Mouse (Mus musculus) retina, postnatal 1 day (tissue): ENCODE data around the gene Agrp.
"Not testable (repeated sequence)": the region's sequence is repeated elsewhere in the genome, so short reads cannot be mapped to it uniquely, and the experiment has no call there.

Experiments
- DNase-seq: peaks from one replicate; pipeline ENCODE4 v3.0.0-alpha.2; 2012

Agrp gene

DNA sequence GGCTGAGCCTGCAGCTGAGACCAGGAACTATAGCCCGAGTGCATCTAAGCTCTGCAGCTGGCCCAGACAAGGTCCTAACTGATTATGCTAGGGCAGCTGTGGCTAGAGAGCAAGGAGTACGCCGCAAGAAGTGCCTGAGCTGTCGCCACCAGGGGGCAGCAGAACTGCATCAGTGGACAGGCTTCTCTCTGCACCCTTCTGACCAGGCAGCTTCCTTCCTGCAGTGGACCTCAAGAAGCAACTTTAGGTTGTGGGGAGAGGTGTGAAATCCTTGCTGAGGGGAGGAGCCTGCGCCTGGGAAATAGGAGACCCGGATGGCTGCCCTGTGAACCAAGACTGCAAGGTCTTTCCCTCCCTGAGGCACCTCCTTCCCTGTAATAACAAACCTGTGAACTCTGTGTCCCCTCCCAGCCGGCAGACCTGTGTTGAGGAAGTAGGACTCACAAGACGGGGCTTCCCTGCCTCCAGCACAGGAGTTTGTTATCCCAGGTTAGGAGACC lies 14.7 kb downstream of the Agrp start:
- peak; percentile 96 for DNase-seq

GRCm38 (mm10) chr8:105621841-105622240 lies 15.4 kb downstream of the Agrp start:
- no peak for DNase-seq

GRCm38 (mm10) chr8:105620946-105621720 lies 16.1 kb downstream of the Agrp start:
- DNase-seq, result no peak

DNA sequence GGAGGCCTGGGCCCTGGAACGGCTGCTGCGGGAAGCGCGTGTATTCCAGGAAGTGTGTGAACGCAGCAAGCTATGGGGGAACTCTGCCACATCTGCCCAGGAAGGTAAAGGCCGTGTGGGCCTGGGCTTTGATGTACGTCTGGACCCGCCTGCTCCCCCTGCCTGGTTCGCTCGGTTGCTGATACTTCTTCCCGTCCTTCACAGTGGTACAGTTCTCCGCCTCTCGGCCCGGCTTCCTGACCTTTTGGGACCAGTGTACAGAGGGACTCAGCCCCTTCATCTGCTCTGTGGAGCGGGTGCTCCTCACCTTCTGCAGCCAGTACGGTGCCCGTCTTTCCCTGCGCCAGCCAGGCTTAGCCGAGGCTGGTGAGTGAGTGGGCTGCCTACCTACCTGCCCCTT lies 17.0 kb downstream of the Agrp start:
- no peak for DNase-seq

DNA sequence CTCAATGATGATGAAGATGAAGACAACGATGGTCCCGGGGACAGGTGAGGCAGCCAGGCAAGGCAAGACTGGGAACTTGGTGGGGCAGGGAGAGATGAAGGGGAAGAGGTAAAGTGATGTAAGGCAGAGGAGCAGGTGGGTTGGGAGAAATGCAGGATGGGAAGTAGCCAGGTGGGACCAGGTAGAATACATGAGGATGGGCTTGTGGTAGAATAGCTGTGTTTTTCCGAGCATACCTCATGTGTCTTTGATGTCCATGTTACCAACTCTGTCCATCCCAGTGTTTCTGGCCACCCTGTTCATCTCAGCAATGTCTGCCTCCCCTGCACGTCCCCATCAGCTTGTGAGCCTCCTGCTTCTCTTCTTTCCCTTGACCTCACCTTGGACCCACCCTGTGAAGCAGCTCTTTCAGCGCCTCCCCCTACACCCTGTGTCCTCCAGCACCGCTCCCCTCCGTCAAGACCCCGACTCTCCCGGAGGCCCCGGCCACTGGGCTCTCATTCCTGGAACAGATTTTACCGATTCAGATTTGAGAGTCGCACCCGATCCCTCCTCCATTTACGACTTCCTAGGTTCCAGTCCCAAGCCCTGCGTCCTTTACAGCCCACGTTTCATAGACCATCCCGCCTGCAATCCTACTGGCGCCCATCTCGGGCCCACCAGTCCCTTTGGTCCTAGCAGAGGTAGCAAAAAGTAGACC lies 18.2 kb downstream of the Agrp start:
- DNase-seq, result no peak

DNA sequence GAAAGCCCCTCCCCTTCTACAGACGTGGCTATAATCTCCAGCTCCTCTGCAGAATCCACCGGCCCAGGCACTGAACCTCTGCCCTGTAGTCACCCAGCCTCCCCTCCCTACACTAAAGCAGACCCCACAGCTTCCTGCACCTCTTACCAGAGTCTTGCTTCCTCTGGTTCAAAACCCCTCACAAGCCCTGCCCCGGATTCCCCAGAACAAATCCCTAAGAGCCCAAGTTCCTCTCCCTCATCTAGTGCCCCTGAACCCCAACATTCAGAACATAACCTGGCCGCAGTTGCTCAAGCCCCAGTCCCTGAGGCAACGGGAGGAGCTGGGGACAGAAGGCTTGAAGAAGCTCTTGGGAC lies 18.9 kb downstream of the Agrp start:
- DNase-seq, result no peak

DNA sequence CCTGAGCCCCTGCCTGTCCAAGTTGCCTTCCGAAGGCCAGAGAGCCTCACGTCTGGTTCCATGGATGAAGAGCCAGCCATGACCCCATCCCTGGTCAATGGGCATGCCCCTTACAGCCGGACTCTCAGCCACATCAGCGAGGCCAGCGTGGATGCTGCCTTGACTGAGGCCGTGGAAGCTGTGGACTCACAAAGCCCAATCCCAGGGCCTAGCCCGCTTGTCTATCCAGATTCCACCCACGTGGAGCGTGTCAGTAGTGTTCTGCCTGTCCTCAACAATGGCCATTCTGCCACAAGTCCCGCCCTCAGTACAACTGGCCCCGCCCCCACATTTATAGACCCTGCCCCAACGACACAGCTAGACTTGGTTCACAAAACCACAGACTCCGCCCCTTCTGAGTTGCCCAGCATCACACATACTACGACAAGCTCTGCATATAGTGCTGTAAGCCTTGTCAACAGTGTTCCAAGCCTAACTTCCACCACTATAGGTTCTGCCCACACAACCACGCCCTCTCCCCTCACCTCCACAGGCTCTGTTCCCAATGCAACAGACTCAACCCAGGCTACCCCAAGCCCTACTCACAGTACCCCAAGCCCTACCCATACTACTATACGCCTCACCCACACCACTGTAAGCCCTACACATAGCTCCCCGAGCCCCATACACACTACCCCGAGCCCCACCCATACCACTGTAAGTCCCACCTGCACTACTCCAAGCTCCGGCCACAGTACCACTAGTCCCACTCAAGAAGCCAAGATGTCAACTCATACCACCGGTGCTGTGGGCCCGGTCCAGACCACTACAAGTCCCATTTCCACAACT lies 19.5 kb downstream of the Agrp start:
- no peak for DNase-seq

GRCm38 (mm10) chr8:105615942-105616341 lies 21.3 kb downstream of the Agrp start:
- DNase-seq, result no peak

- DNase-seq, result peak; percentile 64
Observed at GRCm38 (mm10) chr8:105613830-105614511, 23.2 kb downstream of the Agrp start.

GRCm38 (mm10) chr8:105613037-105613436 lies 24.2 kb downstream of the Agrp start:
- DNase-seq, result no peak

- DNase-seq, result no peak
Observed at GRCm38 (mm10) chr8:105611836-105612235, 25.4 kb downstream of the Agrp start.

- no peak for DNase-seq
Observed at GRCm38 (mm10) chr8:105609771-105610170, 27.4 kb downstream of the Agrp start.

DNA sequence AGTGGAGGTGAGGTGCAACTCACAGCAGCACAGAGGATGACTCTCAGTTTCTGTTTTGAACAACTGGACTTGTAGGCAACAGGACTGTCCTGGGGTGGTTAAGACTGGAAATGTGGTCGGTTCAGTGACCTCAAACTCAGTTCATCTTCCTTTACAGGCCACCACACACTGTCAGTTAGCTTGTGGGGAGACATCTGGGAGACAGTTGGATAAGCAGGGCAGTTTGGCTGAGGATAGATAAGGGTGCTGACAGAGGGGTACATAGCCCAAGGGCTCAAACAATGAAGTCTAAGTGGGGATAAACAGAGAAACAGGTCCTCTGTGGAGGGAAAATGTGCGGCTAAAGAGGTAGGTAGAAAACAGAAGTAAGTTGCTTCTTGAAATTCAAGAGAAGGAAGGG lies 27.8 kb downstream of the Agrp start:
- DNase-seq, result no peak

GRCm38 (mm10) chr8:105607684-105608083 lies 29.5 kb downstream of the Agrp start:
- peak; percentile 67 for DNase-seq

- no peak for DNase-seq
Observed at GRCm38 (mm10) chr8:105607062-105607461, 30.1 kb downstream of the Agrp start.

DNA sequence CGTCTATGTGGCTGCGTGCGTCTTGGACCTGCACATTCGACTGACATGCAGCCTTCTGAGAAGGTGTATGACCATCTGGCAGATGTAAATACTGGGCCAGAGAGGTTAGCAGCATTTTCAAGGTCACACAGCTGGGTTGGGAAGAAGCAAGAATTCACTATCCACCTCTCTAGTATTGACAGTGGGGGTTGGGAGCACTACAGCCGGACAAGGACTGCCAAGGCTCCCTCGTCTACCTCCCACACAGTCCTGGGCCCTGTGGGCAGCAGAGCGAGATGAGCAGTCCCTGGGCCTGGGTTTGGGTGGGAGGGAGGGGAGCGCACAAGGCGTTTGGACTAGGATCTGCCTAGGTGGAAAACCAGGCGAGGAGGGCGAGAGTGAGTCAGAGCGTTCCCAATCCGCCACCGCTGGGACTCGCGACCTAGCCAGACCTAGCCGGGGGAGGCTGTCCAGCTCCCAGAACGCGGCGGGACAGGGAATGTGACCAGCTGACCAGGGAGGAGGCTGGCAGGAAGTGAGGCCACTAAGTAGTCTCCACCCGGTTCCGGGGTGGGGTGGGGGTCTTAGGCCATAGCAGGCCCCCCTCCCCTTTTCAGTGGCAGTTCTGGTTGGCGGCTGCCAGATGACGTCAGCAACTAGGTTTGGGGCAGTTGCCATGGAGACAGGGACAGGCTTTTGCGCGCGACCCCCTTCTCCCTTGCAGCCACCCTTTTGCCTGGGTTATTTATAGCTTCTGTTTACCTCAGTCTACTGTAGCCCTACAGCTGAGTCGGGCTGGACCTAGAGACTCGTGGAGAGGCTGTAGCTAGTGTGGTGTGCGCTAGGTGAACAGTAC lies 30.8 kb downstream of the Agrp start:
- peak; percentile 90 for DNase-seq

DNA sequence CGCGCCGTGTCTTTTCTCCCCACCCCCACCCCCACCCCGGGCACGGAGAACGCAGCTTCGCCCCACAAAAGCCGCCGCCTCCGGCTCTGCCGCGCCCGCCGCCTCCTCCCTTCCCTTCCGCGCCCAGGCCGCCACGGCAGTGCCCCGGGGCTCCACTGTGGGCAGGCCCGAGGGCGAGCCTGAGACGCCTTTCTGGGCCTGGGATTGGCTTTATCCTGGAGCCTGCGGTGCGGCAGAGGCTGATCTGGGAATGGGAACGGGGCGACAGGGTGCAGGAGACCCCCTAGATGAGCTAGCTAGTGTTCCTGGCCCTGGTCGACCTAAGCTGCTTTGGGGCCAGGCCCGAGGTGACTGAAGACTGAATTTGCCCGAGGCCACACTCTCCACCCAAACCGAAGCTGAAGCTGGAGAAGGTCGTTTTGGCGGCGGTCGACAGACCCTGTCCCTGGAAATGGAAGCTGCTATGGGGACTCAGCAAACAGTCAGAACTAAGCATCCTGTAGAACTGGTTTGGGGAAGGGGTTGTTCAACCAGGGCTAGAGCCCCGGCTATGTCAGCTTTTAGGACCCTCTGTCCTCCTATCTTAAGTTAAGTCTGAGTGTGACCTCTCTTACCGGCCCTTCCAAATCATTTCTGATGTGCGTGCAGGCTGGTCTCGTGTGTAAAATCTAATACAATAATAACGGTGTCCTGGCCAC lies 31.6 kb downstream of the Agrp start:
- DNase-seq, result peak; percentile 65

- DNase-seq, result peak; percentile 89
Observed at GRCm38 (mm10) chr8:105604804-105605381, 32.3 kb downstream of the Agrp start, which contains the start of gene Ripor1. TSS of gene Ripor1 (plus strand) at chr8:105605255.

GRCm38 (mm10) chr8:105602540-105602939 lies 34.7 kb downstream of the Agrp start:
- DNase-seq, result not testable (repeated sequence)

DNA sequence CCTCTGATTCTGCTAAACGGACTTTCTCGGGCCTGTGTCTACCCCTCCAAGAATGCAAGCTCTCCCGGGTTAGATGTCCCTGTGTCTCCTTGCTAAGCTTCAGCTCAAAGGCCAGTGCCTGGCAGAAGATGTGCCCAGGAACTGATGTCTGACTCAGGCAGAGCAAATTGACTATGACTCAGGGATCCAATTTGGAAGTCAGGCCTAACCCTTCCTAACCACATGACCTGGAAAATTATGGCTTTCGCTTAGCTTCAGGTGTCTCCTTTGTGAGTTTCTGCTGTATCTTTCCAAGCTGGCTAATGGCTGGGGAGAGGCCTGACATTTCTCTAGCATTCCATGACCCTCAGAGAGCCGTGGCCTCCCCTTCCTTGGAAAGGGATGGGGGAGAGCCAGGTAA lies 35.9 kb downstream of the Agrp start:
- no peak for DNase-seq

DNA sequence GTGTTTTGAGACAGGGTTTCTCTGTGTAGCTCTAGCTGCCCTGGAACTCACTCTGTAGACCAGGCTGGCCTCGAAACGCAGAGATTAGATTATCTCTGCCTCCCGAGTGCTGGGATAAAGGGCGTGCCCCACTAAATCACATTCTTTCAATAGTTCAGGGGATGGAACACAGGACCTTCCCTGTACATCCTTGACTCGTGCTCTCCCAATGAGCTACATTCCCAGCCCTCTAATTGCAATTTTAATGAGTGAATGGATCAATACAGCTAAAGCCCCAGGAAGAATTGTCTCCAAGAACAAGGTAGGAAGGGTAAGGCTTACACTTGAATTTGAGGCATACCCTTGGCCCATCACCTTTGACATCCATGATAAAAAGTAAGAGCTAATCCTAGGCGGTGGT lies 38.4 kb downstream of the Agrp start:
- no peak for DNase-seq
